Mouse (Mus musculus): Measurements from ENCODE around the gene D2hgdh.

DNA sequence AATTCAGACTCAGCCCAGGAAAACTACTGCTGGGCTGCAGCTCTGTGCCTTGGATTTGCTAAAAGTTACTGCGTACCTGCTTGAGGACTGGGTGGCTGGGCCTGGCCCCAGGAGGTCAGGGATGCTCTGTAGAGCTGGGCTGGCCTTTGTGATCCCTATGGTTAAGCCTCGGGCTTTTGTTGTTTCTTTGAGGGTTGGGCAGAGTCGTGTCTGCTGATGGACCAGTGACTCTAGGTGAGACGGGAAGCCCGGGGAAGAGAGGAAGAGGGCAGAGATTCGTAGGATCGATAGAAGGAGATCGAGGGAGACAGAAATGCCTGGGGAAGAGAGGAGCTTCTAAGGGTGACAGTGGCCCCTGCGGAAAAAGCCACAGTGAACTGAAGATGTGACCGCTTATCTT is at the start of gene D2hgdh:
- no peak for TF ChIP-seq CTCF (IDR thresholded peaks at IDR 0.05; ENCODE audit: low read depth)
- TF ChIP-seq EP300 (optimal IDR thresholded peaks at IDR 0.05): no peak
